Mouse (Mus musculus): Measurements from ENCODE around the gene Slc25a11. TPM values are rescaled to one million over a fixed set of nuclear protein-coding genes. Genes with fewer than 3 reads are reported as not detected.

Slc25a11 gene
- total RNA-seq, 2 experiments from 2014 or later: 438 to 444 TPM

- intact Hi-C loops (cut with DNase I): loop anchor here (2.0 to 10.0 kb wide), 2 partner anchors 33 to 659 kb away; partner anchors contain the start of genes Gabarap and Phf23
- DNase-seq: peak; percentile 76 to 77
Observed at GRCm38 (mm10) chr11:70653345-70654197, 6.3 kb upstream of the Slc25a11 start.

DNA sequence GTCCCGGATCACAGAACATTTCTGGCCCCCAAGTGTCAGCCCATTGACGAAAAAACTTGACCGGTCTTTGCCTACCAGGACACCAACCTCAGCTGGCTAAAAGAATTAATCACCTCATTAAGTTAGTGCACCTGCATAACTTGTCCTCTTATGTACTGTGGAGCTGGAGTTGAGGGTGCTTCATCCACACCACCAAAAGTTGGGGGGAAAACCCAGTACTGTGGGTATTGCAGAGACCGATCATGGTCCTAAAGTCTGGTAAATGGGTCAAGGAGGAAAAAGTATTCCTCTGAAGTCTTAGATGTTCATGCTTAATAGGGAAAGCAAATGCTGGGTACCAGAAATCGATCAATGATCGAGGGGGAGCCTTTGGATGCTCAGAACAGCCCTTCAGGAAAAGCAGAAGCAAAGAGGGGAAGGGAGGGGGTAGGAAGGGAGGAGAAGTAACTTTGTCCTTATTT is 5.6 kb upstream of the Slc25a11 start:
- DNase-seq: no peak
- intact Hi-C loops (cut with DNase I): loop anchor here (10.0 kb wide), 1 partner anchor 658 kb away; the partner anchor contains the start of genes Gabarap and Phf23

- DNase-seq: no peak
- intact Hi-C loops (cut with DNase I): loop anchor here (10.0 kb wide), 1 partner anchor 657 kb away; the partner anchor contains the start of genes Gabarap and Phf23
Observed at GRCm38 (mm10) chr11:70652029-70652883, 5.0 kb upstream of the Slc25a11 start.

DNA sequence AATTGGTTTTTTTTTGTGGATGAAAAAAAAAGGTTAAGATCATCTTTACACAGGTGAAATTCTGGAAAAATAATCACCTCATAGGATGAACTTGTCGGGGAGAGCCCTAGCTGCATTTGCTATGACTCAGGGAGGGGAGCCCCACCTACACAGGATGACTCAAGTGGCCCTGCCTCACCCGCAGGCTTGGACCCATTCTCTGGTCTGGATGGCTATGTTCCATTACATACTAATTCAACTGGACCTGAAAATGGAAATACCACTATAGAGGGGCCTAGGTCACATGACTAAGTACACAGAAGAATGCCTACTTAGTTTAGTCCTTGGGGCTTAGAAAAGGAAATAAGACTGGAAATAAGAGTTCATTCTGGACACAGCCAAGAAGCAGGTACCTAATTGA is 4.1 kb upstream of the Slc25a11 start:
- DNase-seq: no peak
- intact Hi-C loops (cut with DNase I): loop anchor here (10.0 kb wide), 1 partner anchor 657 kb away; the partner anchor contains the start of genes Gabarap and Phf23

DNA sequence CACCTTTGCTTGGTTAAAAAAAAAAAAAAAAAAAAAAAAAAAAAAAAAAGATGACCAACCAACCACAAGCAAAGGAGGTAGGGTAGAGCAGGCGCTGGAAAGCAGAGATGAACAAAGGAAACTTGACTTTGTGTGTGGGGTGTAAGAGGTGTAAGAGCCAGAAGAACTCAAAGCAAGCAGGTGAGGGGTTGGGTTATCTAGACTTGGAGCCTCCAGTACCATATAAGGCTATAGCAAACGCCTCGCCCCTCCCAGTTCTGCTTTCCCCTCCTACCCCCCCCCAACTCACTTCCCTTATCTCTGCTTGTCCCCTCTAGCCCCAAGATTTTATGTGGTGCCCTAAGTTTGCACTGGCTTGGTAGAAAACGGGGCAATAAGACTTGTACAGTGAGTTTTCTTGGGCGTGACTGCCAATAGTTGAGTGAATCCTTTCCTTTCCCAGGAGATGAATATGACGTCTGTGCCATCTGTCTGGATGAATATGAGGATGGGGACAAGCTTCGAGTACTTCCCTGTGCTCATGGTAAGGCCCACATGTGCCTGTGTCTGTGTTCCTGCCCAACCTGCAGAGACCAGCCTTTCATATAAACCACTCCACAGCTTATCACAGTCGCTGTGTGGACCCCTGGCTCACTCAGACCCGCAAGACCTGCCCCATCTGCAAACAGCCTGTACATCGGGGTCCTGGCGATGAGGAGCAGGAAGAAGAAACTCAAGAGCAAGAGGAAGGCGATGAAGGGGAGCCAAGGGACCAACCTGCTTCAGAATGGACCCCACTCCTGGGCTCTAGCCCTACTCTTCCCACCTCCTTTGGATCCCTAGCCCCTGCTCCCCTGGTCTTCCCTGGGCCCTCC is 3.3 kb upstream of the Slc25a11 start:
- DNase-seq: no peak
- intact Hi-C loops (cut with DNase I): loop anchor here (10.0 kb wide), 1 partner anchor 656 kb away; the partner anchor contains the start of genes Gabarap and Phf23

DNA sequence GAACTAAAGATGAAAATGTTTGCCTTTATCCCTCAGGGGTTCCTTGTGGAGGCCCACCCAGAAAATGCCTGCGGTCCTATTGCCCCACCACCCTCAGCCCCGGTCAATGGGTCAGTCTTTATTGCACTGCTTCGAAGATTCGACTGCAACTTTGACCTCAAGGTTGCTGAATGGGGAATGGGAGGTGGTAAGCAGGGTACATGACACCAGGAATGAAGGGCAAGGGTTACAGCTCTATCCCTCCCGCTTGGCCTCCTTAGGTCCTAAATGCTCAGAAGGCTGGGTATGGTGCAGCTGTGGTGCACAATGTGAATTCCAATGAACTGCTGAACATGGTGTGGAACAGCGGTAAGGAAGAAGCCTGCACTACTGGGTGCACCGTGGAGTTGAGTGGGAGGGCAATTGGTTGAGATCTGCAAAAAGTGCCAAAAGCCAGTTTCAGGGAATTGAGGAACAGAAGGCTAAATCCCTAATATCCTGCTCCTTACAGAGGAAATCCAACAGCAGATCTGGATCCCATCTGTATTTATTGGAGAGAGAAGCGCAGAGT is 2.0 kb upstream of the Slc25a11 start:
- DNase-seq: no peak
- intact Hi-C loops (cut with DNase I): no loop called here

- no peak for DNase-seq
- intact Hi-C loops (cut with DNase I): no loop called here
Observed at GRCm38 (mm10) chr11:70648512-70648911, 1.2 kb upstream of the Slc25a11 start.

DNA sequence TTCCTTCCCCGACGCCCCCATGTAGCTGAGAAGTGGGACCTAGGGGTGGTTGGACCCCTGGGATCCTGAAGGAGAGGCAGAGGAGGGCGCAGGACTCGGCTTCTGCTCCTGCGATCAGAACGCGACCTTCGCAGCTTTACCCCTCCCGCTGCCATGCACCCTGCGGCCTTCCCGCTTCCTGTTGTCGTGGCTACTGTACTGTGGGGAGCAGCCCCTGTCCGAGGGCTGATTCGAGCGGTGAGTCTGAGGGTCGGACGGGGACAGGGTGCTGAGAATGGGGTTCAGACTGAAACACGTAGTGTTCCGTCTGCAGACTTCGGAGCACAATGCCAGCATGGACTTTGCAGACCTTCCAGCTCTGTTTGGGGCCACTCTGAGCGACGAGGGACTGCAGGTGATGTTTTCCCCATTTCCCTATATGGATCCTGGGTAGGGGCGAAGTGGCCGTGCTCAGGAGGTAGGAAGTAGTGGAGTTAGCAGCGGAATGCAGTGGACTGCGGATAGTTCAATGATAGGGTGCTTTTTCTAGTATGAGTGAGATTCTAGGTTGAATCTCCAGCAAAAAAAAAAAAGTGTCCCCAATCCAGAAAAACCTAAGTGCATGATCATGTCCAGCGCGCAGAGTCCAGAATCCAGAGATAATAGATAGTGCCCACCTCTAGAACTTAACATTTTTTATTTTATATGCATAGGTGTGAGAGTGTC is 589 bp upstream of the Slc25a11 start:
- DNase-seq: no peak
- intact Hi-C loops (cut with DNase I): no loop called here

DNA sequence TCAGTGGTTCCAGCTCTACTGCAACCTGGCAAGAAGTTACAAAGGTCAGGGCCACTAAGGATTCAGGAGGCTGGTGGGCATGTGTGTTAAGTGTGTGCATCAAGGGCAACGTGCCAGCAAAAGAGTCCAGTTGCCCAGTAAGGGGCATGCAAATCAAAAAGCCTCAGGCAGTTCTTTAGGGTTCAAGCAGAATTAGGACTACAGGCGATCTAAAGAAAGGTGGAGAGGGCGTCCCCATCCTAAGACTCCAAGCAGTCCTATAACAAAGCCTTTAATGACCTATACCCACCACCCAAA is 1.1 kb downstream of the Slc25a11 start:
- intact Hi-C loops (cut with DNase I): no loop called here
- no peak for DNase-seq

DNA sequence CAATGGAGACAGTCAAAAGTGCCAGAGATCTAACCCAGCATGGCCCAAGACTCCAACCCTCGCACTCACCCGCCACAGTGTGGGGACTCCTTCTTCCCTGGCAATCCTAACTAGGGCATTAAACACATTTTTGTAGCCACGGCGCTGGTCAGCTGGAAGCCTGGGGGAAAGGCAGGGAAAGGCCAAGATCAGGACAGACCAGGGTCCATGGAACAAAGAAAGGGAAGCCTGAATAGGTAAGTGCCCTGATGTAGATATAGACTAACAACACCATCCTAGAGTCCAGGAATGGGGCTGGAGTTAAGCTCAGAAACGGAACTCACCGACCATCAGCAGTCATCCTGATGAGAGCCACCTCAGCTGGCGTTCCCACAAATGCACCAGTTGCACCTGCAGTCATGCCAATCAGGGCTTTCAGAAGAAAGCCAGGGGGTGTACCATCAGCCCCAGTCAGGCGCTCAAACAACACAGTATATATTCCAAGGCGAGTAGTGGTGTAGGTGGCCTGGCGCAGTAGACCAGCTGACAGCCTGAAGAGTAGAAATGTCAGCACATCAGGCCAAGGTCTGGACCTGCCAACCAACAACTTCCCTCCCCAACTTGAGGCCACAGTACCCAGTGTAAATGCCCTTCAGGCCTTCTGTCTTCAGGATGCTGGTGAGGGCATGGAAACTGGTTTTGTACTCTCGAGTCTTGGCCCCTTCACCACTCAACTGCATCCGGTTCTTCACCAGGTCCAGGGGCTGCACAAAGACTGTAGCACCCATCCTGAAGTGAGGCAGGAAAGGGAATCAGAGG is 1.6 kb downstream of the Slc25a11 start:
- intact Hi-C loops (cut with DNase I): no loop called here
- no peak for DNase-seq

DNA sequence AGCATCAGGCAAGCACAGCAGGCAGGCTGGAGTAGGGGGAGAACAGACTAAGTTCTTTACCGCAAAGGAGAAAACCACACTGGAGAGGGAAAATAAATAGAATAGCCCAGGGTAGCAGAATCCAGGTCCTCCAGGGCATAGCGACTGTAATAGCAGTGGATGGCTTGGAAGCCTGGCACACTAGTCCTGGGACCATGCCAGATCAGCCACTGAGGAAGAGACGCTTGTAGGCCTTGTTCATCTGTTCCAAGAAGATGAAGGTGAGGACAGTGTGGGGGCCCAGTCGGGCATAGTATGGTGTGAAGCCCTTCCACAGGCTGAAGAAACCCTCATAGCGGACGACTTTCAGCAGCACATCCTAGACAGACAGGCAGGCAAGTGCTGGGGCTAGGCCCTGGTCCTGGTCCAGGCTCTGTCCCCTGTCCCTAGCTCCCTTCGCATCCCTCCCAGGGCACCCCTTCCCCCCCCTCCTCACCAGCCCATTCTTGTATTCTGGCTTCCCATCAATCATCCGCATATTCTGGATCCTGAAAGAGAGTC is 2.6 kb downstream of the Slc25a11 start:
- intact Hi-C loops (cut with DNase I): no loop called here
- DNase-seq: no peak

GRCm38 (mm10) chr11:70643051-70643450 is 4.2 kb downstream of the Slc25a11 start:
- intact Hi-C loops (cut with DNase I): no loop called here
- no peak for DNase-seq

- intact Hi-C loops (cut with DNase I): no loop called here
- DNase-seq: no peak
Observed at GRCm38 (mm10) chr11:70641241-70641640, 6.0 kb downstream of the Slc25a11 start.

- intact Hi-C loops (cut with DNase I): no loop called here
- no peak for DNase-seq
Observed at GRCm38 (mm10) chr11:70639976-70640375, 7.3 kb downstream of the Slc25a11 start.

DNA sequence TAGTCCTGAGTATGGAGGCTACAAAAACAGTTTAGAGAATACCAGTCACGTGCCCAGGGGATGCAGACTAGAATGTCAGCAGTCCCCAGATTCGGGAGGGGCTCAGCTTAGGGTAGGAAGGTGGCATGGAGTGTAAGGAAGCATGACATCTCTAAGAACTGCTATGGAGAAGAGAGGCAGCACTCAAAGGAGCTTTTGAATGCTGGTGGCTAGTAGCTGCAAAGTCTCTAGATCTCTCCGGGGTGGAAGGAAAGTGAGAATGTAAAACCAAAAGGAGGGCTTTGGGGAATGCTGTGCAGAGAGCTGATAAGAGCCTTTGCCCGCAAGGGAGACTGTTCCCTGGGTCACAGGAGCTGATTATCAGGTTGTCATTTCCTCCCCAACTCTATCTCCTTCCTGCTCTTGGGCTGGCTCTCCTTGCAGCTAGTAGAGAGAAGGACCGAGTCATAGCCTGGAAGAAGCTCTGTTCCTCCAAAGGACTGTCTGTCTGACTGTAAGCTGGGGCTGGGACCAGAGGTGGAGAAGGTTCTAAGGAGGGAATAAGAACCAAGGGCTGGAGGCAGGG is 8.5 kb downstream of the Slc25a11 start, which contains the start of gene Gp1ba:
Gene Gp1ba, plus strand, starts transcription at position 409 of the 565 bp plus-strand sequence.
- intact Hi-C loops (cut with DNase I): no loop called here
- no peak for DNase-seq

DNA sequence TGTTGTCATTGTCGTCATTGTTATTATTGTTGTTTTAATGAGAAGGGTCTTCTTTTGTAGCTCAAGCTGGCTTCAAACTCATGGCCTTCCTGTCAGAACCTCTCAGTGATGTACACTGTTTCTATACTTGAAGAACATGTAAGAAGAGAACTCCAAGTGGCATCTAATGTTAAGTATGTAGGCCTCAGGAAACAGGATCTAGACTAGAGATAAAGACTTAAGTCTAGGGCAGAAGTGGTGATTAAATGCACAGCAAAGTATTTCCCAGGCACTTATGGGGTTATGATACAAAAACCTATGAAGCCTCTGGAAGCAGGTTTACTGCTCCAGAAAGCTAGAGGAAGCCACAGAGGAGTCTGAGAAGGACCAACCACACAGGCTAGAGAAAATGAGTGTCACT is 9.0 kb downstream of the Slc25a11 start:
- DNase-seq: no peak
- intact Hi-C loops (cut with DNase I): no loop called here

DNA sequence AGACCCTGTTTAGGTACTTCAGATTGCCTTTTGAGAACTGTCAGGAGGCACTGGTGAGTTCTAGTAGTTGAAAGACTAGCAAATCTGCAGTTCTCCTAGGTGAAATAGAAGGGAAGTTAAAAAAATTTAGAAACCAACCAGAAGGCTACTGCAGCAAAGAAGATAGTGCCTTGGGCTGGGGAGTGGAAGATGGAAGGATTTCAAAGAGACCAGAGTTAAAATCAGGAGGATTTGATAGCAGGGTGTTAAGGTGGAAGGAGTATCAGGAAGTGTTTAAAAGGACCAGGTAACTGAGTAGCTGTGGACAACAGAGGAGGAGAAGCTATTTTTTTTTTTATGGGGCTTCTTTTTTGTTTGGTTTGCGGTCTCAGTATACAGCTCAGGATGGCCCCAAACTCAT is 9.5 kb downstream of the Slc25a11 start:
- DNase-seq: no peak
- intact Hi-C loops (cut with DNase I): no loop called here

- intact Hi-C loops (cut with DNase I): no loop called here
Observed at GRCm38 (mm10) chr11:70635601-70636000, 11.7 kb downstream of the Slc25a11 start.

More at GRCm38 (mm10) chr11:70635601-70636000, 11.7 kb downstream of the Slc25a11 start:
- DNase-seq: no peak

All from heart, postnatal 14 days (tissue).